21 mouse cellular contexts compared by ENCODE assay signal in genomic region chr5:124505235-124505634, GRCm38 (mm10).
"Had no signal": no experiment of that assay in that cellular context is flagged by ENCODE, and none has a peak within 500 bp of the region (broad histone marks: within the 10 kb centered on the region; RNA-seq: fewer than 3 reads in every experiment).

No protein-coding gene starts in this region.

- H3K4me3 ChIP-seq: lung, embryonic 15.5 days; megakaryocyte, embryonic 14.5 days; midbrain, embryonic 13.5 days; myocyte; neural tube, embryonic 13.5 days; neural tube, embryonic 15.5 days had no signal

- ATAC-seq: lung, postnatal 0 days; midbrain, embryonic 13.5 days; midbrain, embryonic 16.5 days had no signal

- H3K9ac ChIP-seq: lung, embryonic 15.5 days; midbrain, embryonic 13.5 days; neural tube, embryonic 13.5 days; neural tube, embryonic 15.5 days had no signal

- H3K9me3 ChIP-seq: lung, embryonic 15.5 days; megakaryocyte, embryonic 14.5 days; midbrain, embryonic 13.5 days; neural tube, embryonic 13.5 days; neural tube, embryonic 15.5 days had no signal

- H3K4me2 ChIP-seq: lung, embryonic 15.5 days; midbrain, embryonic 11.5 days; midbrain, embryonic 13.5 days; neural tube, embryonic 13.5 days; neural tube, embryonic 15.5 days had no signal

- DNase-seq: lung, adult 2 months; lung, postnatal 14 days; lung, postnatal 36 days; retina, postnatal 1 day; right cerebral cortex, adult 18-20 months; right cerebral cortex, postnatal 25 days; right cerebral cortex, postnatal 4 days; spleen, adult 18-20 months; thymus, adult 18-20 months; thymus, postnatal 14 days; thymus, postnatal 36 days had no signal

- H3K27ac ChIP-seq: lung, embryonic 15.5 days; macrophage; midbrain, embryonic 13.5 days; neural tube, embryonic 13.5 days; neural tube, embryonic 15.5 days had no signal

- H3K4me1 ChIP-seq: midbrain, embryonic 13.5 days had no signal

- H3K27me3 ChIP-seq: lung, embryonic 15.5 days; midbrain, embryonic 13.5 days; neural tube, embryonic 13.5 days; neural tube, embryonic 15.5 days had no signal
